Mouse (Mus musculus) heart, postnatal 25 days (tissue): ENCODE measurements around the gene Clec2i. TPM values are rescaled to one million over a fixed set of nuclear protein-coding genes. Genes with fewer than 3 reads are reported as not detected.

Source experiments
- DNase-seq: peaks from one replicate; pipeline ENCODE4 v3.0.0; 2022; ENCODE audit warnings: low spot score
- intact Hi-C: fragments of 180-260 bp; cut with DNase I; formaldehyde crosslinking; loops from one replicate; pipeline ENCODE4 v1.15.1; 2025
- microRNA-seq: library from miRNA; unstranded; fragments of <30 nt; microRNA quantifications from one replicate; pipeline ENCODE4 v1.2.0, GENCODE M21; 2022
- total RNA-seq, 2 experiments: library from RNA; stranded (reverse); gene quantifications; 2 replicates each; pipeline ENCODE4 v1.2.3; 2021

Clec2i gene
- total RNA-seq, 2 experiments from 2014 or later: 0.23 TPM; not detected in 1

- no peak for DNase-seq
- intact Hi-C loops: no loop called here
These were observed 54.4 kb downstream of the Clec2i start for GRCm38 (mm10) chr6:128941646-128942421.

GRCm38 (mm10) chr6:128945564-128945963 lies 58.2 kb downstream of the Clec2i start:
- intact Hi-C loops: loop anchor here (2.0 kb wide), 1 partner anchor 105 kb away; no protein-coding TSS in a partner anchor
- no peak for DNase-seq

Small RNA genes within 50 kb of the gene (microRNA-seq; reads per million reads assigned to microRNA genes)
- gene Gm27336: not detected

Other genes with a start within 250 kb of the Clec2i start
- gene Clec2h, start 225.2 kb upstream of the Clec2i start, total RNA-seq: under 1 TPM in 1 of 2 experiments, not detected in 1; 0.56 TPM
- not detected for gene Klrb1, start 164.5 kb upstream of the Clec2i start, total RNA-seq
- under 1 TPM in 1 of 2 experiments, not detected in 1; 0.28 TPM for gene Klrb1c, start 98.4 kb upstream of the Clec2i start, total RNA-seq
- gene Gm44511, start 61.3 kb upstream of the Clec2i start, total RNA-seq: not detected
- under 1 TPM in 1 of 2 experiments, not detected in 1; 0.10 TPM for gene Klrb1b, start 61.3 kb upstream of the Clec2i start, total RNA-seq
- under 1 TPM; 0.28 to 0.42 TPM for gene BC035044, start 3.5 kb downstream of the Clec2i start, total RNA-seq
- 1 to 10 TPM; 1.2 to 2.7 TPM for gene Clec2g, start 46.8 kb downstream of the Clec2i start, total RNA-seq
- not detected for gene Klrb1f, start 158.3 kb downstream of the Clec2i start, total RNA-seq
- under 1 TPM; 0.10 to 0.20 TPM for gene Clec2e, start 213.3 kb downstream of the Clec2i start, total RNA-seq